Mouse (Mus musculus) spleen, adult 2 months (tissue): ENCODE results near the gene Olfr1336.

ENCODE experiments used
- CTCF ChIP-seq: fragments of 200-500 bp; IDR thresholded peaks from 2 replicates; pipeline ENCODE4 v1.5.1; 2011; ENCODE audit warnings: mild to moderate bottlenecking, inconsistent platforms; ENCODE audit not compliant: insufficient read depth, insufficient read length, insufficient replicate concordance; ENCODE audit errors: extremely low read depth
- POLR2A ChIP-seq: fragments of 200-500 bp; IDR thresholded peaks from 2 replicates; pipeline ENCODE4 v1.6.1; 2011; ENCODE audit warnings: low read depth, low read length, inconsistent platforms

GRCm38 (mm10) chr7:6456399-6456798 is 431 bp downstream of the Olfr1336 start:
- TF ChIP-seq POLR2A (no peak), CTCF (no peak)
